Mouse (Mus musculus) E14TG2a.4 (cell line): ENCODE results near the gene Slco2b1.
"Not testable (repeated sequence)": the region's sequence is repeated elsewhere in the genome, so short reads cannot be mapped to it uniquely, and the experiment has no call there.

ENCODE experiments used
- H3K27me3 ChIP-seq: 2 replicates; pipeline ENCODE4 v1.6.1; 2014; ENCODE audit warnings: low read length, control low read depth; ENCODE audit not compliant: insufficient read depth
- H3K36me3 ChIP-seq: 2 replicates; pipeline ENCODE4 v1.6.1; 2014; ENCODE audit warnings: low read length, control low read depth; ENCODE audit not compliant: insufficient read depth
- H3K4me1 ChIP-seq: replicated peaks from 2 replicates; pipeline ENCODE4 v1.6.1; 2014; ENCODE audit warnings: low read depth, low read length, control low read depth
- H3K4me3 ChIP-seq: replicated peaks from 2 replicates; pipeline ENCODE4 v1.5.1; 2014; ENCODE audit warnings: mild to moderate bottlenecking, low read length
- H3K9me3 ChIP-seq: 2 replicates; pipeline ENCODE4 v1.6.1; 2014; ENCODE audit warnings: low read length, control low read depth
- CTCF ChIP-seq: conservative IDR thresholded peaks from 2 replicates; pipeline ENCODE4 v1.5.1; 2014; ENCODE audit warnings: low read length
- NANOG ChIP-seq: IDR thresholded peaks from 2 replicates; pipeline ENCODE4 v1.6.1; 2014; ENCODE audit warnings: borderline replicate concordance, low read length, mixed read lengths
- POU5F1 ChIP-seq: IDR thresholded peaks from 2 replicates; pipeline ENCODE4 v1.6.1; 2014; ENCODE audit warnings: low read length, borderline replicate concordance

Gene Slco2b1

DNA sequence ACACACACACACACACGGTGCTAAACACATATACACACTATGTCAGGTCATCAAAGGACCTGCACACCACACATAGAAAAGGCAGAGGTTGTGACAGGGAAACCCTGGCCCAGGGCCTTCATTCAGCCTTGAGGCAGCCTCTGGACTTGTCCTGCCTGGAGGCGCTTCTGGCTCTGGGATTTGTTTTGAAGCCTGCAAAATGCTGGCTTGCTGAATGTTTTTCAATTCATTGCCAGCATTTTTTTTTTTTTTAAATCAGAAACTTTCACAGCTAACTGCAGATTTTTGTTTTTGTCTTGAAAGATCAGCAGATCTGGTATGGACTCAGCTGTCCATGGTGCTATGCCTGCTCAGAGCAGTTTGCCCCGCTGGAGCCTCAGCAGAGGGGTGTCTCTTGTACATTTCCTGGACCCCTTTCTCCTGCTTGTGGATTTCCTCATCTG lies 11.4 kb downstream of the Slco2b1 start:
- Histone ChIP-seq H3K4me3 (no peak overlapping the region), H3K4me1 (no peaks in the 10 kb centered on the region)

DNA sequence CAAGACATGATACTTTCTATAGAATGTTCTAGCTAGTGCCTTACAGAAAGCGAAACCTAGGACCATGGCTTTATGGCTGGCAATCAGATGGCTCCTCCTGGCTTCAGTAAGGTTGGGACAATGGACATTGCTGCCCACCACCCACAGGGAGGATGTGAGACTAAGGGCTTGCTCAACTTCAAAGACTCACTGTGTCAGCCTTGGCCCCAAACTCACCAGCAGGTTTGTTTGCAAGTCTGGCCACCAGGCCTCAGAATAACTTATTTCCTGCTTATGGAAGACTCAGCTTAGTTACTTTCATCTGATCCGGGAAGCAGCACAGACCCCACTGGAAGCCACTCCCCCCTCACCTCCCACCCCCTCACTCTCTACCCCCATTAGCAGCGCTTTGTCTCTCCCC lies 12.0 kb downstream of the Slco2b1 start:
- H3K36me3 ChIP-seq = no peaks in the 10 kb centered on the region
- peaks cover 29% of the 10 kb centered on the region for H3K27me3 ChIP-seq
- H3K4me1 ChIP-seq = no peaks in the 10 kb centered on the region
- TF ChIP-seq NANOG (no peak), POU5F1 (no peak), CTCF (no peak)
- no peak overlapping the region for H3K4me3 ChIP-seq
- no peaks in the 10 kb centered on the region for H3K9me3 ChIP-seq

More for the DNA sequence above, 11.4 kb downstream of the Slco2b1 start:
- Histone ChIP-seq H3K36me3 (no peaks in the 10 kb centered on the region), H3K27me3 (peaks cover 29% of the 10 kb centered on the region), H3K9me3 (no peaks in the 10 kb centered on the region)
- no peak for TF ChIP-seq CTCF
- no peak for TF ChIP-seq NANOG
- TF ChIP-seq POU5F1 = no peak

DNA sequence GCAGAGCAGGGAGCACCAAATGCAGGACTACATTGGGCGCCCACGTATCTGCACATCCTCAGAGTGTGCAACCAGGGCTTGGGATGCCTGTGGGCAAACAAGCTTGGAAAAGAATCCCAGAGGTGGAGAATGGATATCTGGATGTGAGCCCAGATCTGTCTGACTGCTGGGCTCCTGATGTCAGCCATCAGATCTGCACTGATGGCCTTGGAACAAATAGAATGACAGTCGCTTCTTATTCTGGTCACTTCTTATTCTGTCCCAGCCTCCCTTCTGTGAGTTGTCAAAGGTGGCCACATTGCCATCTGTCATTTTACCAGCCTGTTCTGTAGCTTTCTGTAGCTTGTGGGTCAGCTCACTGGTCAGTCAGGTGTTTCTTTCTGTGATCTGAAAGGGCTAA lies 12.6 kb downstream of the Slco2b1 start:
- TF ChIP-seq NANOG = no peak
- TF ChIP-seq POU5F1 = no peak
- no peak for TF ChIP-seq CTCF
- Histone ChIP-seq H3K4me3 (no peak overlapping the region), H3K27me3 (peaks cover 29% of the 10 kb centered on the region), H3K9me3 (no peaks in the 10 kb centered on the region), H3K36me3 (no peaks in the 10 kb centered on the region), H3K4me1 (no peaks in the 10 kb centered on the region)

DNA sequence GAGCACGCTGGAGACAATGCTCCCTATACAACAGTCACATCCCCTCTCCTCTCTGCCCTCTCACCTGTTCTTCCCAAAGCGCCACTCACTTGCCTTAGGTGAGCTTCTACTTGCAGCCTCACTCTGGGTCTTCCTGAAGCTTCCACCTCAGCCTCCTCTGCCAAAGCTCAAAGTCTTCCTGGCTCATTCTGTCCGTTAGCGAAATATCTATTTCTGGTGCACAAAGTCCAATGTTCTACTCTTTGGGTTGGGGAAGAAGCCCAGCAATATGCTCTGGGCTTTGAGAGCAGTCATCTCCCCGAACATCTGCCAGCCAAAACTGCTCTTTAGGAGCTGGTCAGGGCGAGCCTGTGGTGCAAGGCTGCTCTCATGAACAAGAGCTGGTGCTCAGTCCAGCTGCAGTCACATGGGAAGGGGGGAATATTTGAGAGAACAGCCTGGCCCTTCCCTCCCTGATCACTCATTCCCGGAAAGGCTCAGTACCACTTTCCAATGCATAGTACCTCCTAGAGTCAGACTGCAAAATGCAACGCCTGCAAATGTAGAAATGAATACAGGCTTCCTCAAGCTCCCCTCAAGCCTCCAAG lies 15.6 kb downstream of the Slco2b1 start:
- Histone ChIP-seq H3K9me3 (no peaks in the 10 kb centered on the region), H3K4me3 (no peak overlapping the region), H3K27me3 (peaks cover 19% of the 10 kb centered on the region), H3K4me1 (0 out of 2 replicates have a peak, but pooled peaks cover 4% of the 10 kb centered on the region), H3K36me3 (no peaks in the 10 kb centered on the region)
- TF ChIP-seq CTCF (no peak), NANOG (no peak), POU5F1 (no peak)

GRCm38 (mm10) chr7:99694424-99694823 lies 16.7 kb downstream of the Slco2b1 start:
- H3K9me3 ChIP-seq, H3K4me3 ChIP-seq, H3K36me3 ChIP-seq: not testable (repeated sequence)
- peaks cover 11% of the 10 kb centered on the region for H3K4me1 ChIP-seq
- H3K27me3 ChIP-seq = peaks cover 19% of the 10 kb centered on the region

DNA sequence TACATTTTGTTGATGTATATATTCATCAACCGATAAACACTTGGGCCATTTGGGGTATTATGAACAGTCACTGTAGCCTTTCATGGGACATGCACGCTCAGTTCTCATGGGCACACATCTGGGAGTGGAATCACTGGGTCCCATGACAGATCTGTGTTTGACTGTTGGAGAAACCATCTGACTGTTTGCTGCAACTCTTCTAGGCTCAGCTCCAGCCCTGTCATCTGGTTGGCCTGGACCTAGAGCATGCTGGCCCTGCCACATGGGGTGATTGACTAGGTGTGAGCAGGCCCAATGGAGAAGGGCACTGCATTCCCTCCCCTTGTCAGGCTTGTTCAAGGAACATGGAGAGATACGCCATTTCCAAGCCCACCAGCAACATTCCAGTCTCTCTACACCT lies 17.2 kb downstream of the Slco2b1 start:
- TF ChIP-seq CTCF (no peak), NANOG (no peak), POU5F1 (no peak)
- Histone ChIP-seq H3K9me3 (no peaks in the 10 kb centered on the region), H3K4me1 (peaks cover 11% of the 10 kb centered on the region), H3K4me3 (no peak overlapping the region), H3K27me3 (peaks cover 20% of the 10 kb centered on the region), H3K36me3 (no peaks in the 10 kb centered on the region)

DNA sequence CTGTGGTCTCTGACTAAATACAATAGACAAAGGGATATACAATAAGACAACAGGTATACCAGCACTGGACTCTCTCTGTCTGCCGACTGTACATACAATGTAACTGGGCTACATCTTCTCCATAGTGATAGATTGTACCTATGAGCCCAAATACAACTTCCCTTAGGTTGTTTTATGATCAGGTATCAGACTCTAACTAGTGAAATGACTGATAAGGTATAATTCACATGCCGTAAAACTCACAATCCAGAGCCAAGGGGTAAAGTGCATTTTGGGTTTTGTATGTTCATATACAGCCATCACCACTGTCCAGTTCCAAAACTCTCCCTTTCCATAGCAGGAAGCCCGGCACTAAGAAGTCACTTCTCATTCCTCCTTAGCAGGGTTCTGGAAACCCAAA lies 17.8 kb downstream of the Slco2b1 start:
- Histone ChIP-seq H3K36me3 (no peaks in the 10 kb centered on the region), H3K4me3 (no peak overlapping the region), H3K27me3 (peaks cover 21% of the 10 kb centered on the region), H3K9me3 (no peaks in the 10 kb centered on the region), H3K4me1 (peaks cover 11% of the 10 kb centered on the region)
- TF ChIP-seq CTCF (no peak), POU5F1 (no peak), NANOG (no peak)

- peaks cover 17% of the 10 kb centered on the region for H3K27me3 ChIP-seq
- TF ChIP-seq POU5F1 (no peak), NANOG (no peak), CTCF (no peak)
- no peak overlapping the region for H3K4me3 ChIP-seq
Measured at GRCm38 (mm10) chr7:99692396-99692795, 18.7 kb downstream of the Slco2b1 start.

GRCm38 (mm10) chr7:99690819-99691218 lies 20.3 kb downstream of the Slco2b1 start:
- TF ChIP-seq CTCF (no peak), NANOG (no peak), POU5F1 (no peak)
- Histone ChIP-seq H3K36me3 (no peaks in the 10 kb centered on the region), H3K4me1 (peaks cover 11% of the 10 kb centered on the region), H3K9me3 (no peaks in the 10 kb centered on the region), H3K4me3 (no peak overlapping the region), H3K27me3 (peaks cover 8% of the 10 kb centered on the region; the same call in 1 of the 2 replicates)

More at GRCm38 (mm10) chr7:99692396-99692795, 18.7 kb downstream of the Slco2b1 start:
- Histone ChIP-seq H3K4me1 (peaks cover 11% of the 10 kb centered on the region), H3K9me3 (no peaks in the 10 kb centered on the region), H3K36me3 (no peaks in the 10 kb centered on the region)
